Mouse (Mus musculus) kidney, postnatal 0 days (tissue): Measurements from ENCODE around the gene 1700025G04Rik. TPM values are rescaled to one million over a fixed set of nuclear protein-coding genes. Genes with fewer than 3 reads are reported as not detected.

Experiments
- ATAC-seq: fragments of 200-750 bp; cut with Nextera tagmentation; replicated peaks from 2 replicates; pipeline ENCODE4 v1.8.0; 2017; ENCODE audit warnings: low read depth, moderate number of reproducible peaks, moderate TSS enrichment, moderate library complexity; ENCODE audit not compliant: low FRiP score
- DNase-seq: peaks from one replicate; pipeline ENCODE4 v3.0.0-alpha.2; 2016; ENCODE audit warnings: low spot score
- H3K27ac ChIP-seq: fragments of 300-500 bp; sonication (generic); 2 replicates; pipeline ENCODE4 v1.5.1; 2014; ENCODE audit warnings: mild to moderate bottlenecking
- H3K27me3 ChIP-seq: fragments of 300-500 bp; sonication (generic); 2 replicates; pipeline ENCODE4 v1.6.1; 2014; ENCODE audit warnings: low read length, mixed read lengths; ENCODE audit not compliant: insufficient read depth
- H3K36me3 ChIP-seq: fragments of 300-500 bp; sonication (generic); 2 replicates; pipeline ENCODE4 v1.6.1; 2014; ENCODE audit warnings: low read length, mixed read lengths; ENCODE audit not compliant: insufficient read depth
- H3K4me1 ChIP-seq: fragments of 300-500 bp; sonication (generic); replicated peaks from 2 replicates; pipeline ENCODE4 v1.6.1; 2014; ENCODE audit warnings: antibody characterized with exemption, low read length, mixed read lengths; ENCODE audit not compliant: insufficient read depth
- H3K4me2 ChIP-seq: fragments of 300-500 bp; sonication (generic); 2 replicates; pipeline ENCODE4 v1.6.1; 2014; ENCODE audit warnings: mild to moderate bottlenecking, low read length, moderate library complexity, mixed read lengths
- H3K4me3 ChIP-seq: fragments of 300-500 bp; sonication (generic); replicated peaks from 2 replicates; pipeline ENCODE4 v1.5.1; 2014; ENCODE audit warnings: low read depth, low read length
- H3K9ac ChIP-seq: fragments of 300-500 bp; sonication (generic); 2 replicates; pipeline ENCODE4 v1.6.1; 2014; ENCODE audit warnings: low read depth, low read length
- H3K9me3 ChIP-seq: fragments of 300-500 bp; sonication (generic); replicated peaks from 2 replicates; pipeline ENCODE4 v1.6.1; 2016; ENCODE audit warnings: low read length, inconsistent platforms, mixed read lengths
- CTCF ChIP-seq: IDR thresholded peaks from 2 replicates; pipeline ENCODE4 v1.5.1; 2016; ENCODE audit warnings: antibody characterized with exemption, low read depth, mild to moderate bottlenecking, moderate library complexity
- WGBS: fragments of 180-500 bp; shearing (Covaris S2); extraction: QIAGEN DNeasy Blood & Tissue Kit; methylation state at CpG from one replicate; pipeline ENCODE4 v1.1.7; 2014; 5-methylcytosine and 5-hydroxymethylcytosine counted together
- polyA plus RNA-seq: library from polyadenylated mRNA; unstranded; fragments of >200 nt; fragmentation: Nextera tagmentation; extraction: Ambion mirVana; gene quantifications from 2 replicates; pipeline ENCODE4 v1.2.1, GENCODE M21; 2015

1700025G04Rik gene
- polyA plus RNA-seq, 1 experiment from 2014 or later, result 15.5 TPM

- WGBS, result 60% methylated on average over 11 of the region's 11 CpGs
These were observed 103.7 kb downstream of the 1700025G04Rik start for GRCm38 (mm10) chr1:151986024-151986778.

GRCm38 (mm10) chr1:151985056-151985455, 104.9 kb downstream of the 1700025G04Rik start:
- WGBS, result 89% methylated on average over 1 of the region's 1 CpGs
- no peak for TF ChIP-seq CTCF
- DNase-seq, result no peak
- Histone ChIP-seq H3K9ac (no peak overlapping the region), H3K36me3 (no peaks in the 10 kb centered on the region), H3K9me3 (no peaks in the 10 kb centered on the region), H3K4me1 (no peaks in the 10 kb centered on the region), H3K27ac (no peak overlapping the region), H3K4me2 (no peak overlapping the region), H3K27me3 (no peaks in the 10 kb centered on the region), H3K4me3 (no peak overlapping the region)
- ATAC-seq, result no peak

More at GRCm38 (mm10) chr1:151986024-151986778, 103.7 kb downstream of the 1700025G04Rik start:
- DNase-seq (no peak), ATAC-seq (no peak)
- no peak overlapping the region for H3K27ac ChIP-seq
- no peaks in the 10 kb centered on the region for H3K4me1 ChIP-seq
- no peaks in the 10 kb centered on the region for H3K27me3 ChIP-seq
- H3K4me3 ChIP-seq, result no peak overlapping the region
- no peak for TF ChIP-seq CTCF
- no peak overlapping the region for H3K9ac ChIP-seq
- H3K36me3 ChIP-seq, result no peaks in the 10 kb centered on the region
- H3K4me2 ChIP-seq, result no peak overlapping the region
- H3K9me3 ChIP-seq, result no peaks in the 10 kb centered on the region

DNA sequence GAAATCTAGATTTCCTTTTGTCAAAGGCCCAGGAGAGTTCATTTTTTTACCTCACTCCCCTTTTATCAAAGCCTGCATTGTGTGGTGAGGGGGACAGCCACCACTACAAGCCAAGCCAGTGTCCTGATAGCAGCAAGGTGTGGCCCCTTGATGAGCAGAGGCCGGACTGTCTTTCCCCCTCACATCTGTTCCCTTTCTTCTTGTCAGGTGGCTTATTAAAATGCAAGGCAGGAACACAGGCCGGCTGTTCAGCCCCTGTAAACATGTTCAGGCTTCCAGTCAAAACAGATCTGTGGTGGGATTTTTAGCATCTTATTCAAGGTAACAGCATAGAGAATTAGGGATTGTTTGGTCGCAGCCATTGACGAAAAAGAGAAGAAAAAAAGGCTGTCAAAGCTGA, 105.9 kb downstream of the 1700025G04Rik start:
- no peak overlapping the region for H3K4me2 ChIP-seq
- H3K27me3 ChIP-seq, result no peaks in the 10 kb centered on the region
- ATAC-seq (no peak), DNase-seq (no peak)
- H3K9ac ChIP-seq, result no peak overlapping the region
- no peaks in the 10 kb centered on the region for H3K36me3 ChIP-seq
- no peaks in the 10 kb centered on the region for H3K4me1 ChIP-seq
- no peak overlapping the region for H3K27ac ChIP-seq
- H3K9me3 ChIP-seq, result no peaks in the 10 kb centered on the region
- H3K4me3 ChIP-seq, result no peak overlapping the region
- WGBS, result 57% methylated on average over 4 of the region's 4 CpGs
- no peak for TF ChIP-seq CTCF

DNA sequence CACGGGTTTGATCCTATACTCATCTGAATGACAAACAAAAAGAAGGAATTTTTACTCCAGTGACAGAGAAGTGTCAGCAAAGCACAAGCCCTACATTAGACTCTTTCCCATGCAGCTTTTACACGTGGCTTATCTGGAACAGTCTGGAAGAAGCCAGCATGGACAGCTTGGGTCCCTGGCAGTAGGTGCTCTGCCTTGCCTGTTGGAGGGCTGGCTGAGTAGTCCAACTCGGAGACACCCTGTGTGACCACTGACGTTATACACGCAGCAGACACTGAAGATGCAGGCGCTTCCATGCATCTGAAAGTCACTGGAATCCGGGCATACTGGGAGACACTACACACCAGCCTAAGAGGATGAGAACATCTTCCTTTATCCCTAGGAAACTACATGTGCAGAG, 109.4 kb downstream of the 1700025G04Rik start:
- no peak overlapping the region for H3K4me2 ChIP-seq
- H3K27ac ChIP-seq, result 0 out of 2 replicates have a peak overlapping the region, but pooled peaks have one; percentile 20
- H3K4me1 ChIP-seq, result no peaks in the 10 kb centered on the region
- ATAC-seq (no peak), DNase-seq (no peak)
- H3K27me3 ChIP-seq, result no peaks in the 10 kb centered on the region
- H3K4me3 ChIP-seq, result no peak overlapping the region
- 76% methylated on average over 7 of the region's 7 CpGs for WGBS
- TF ChIP-seq CTCF, result no peak
- H3K36me3 ChIP-seq, result no peaks in the 10 kb centered on the region
- H3K9ac ChIP-seq, result no peak overlapping the region
- H3K9me3 ChIP-seq, result no peaks in the 10 kb centered on the region

DNA sequence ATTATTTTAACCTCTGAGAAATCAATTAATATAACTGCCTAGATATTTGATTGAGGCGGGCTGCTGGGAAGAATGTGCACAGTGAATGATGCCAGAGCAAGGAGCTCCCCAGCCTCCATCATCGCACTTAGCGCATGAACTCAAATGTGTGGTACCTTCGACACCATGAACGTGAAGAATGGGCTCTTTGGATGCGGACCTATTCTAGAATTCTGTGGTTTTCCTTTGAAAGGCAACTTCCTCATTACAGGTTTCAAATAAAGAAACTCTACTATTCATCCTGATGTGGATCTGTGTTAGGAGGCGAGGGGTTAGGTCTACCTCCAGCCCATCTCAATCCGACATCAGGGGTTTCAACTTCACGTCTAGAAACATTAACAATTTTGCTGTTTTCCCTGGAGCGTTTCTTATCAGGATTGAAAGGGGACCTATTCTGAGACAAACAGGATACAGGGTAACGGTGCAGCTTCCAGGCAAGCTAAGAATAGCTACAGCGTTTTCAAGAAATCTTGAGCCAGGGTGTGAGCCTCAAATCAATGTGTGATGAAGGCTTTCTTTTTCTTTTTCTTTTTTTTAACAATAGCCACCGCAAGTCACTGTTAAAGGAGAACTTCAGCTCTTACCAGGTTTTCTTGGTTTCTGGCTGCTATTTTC, 110.0 kb downstream of the 1700025G04Rik start:
- H3K9ac ChIP-seq, result no peak overlapping the region
- ATAC-seq (no peak), DNase-seq (no peak)
- H3K27ac ChIP-seq, result 0 out of 2 replicates have a peak overlapping the region, but pooled peaks have one; percentile 20
- no peaks in the 10 kb centered on the region for H3K36me3 ChIP-seq
- no peaks in the 10 kb centered on the region for H3K4me1 ChIP-seq
- no peaks in the 10 kb centered on the region for H3K27me3 ChIP-seq
- no peak overlapping the region for H3K4me3 ChIP-seq
- 73% methylated on average over 13 of the region's 13 CpGs for WGBS
- no peaks in the 10 kb centered on the region for H3K9me3 ChIP-seq
- H3K4me2 ChIP-seq, result no peak overlapping the region
- TF ChIP-seq CTCF, result no peak

DNA sequence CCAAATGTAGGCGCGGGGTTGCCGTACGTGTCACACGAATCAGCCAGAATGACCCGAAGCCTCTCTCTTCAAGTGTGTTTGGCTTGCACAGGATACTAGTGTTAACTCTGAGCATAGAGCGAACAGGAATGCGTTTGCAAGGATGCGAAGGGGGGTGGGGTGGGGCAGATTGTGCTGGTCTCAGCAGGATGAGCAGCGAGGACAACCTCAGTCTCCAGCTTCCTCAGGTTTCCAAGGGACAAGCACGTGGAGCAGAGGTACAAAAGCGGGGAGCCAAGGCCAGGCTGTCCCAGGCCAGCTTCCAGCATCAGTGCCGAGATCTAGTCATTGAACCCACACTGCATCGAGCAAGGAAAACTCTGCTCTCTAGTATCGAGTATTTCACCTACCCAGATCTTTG, 111.2 kb downstream of the 1700025G04Rik start:
- Histone ChIP-seq H3K4me3 (no peak overlapping the region), H3K27me3 (no peaks in the 10 kb centered on the region), H3K9me3 (no peaks in the 10 kb centered on the region), H3K9ac (no peak overlapping the region), H3K36me3 (no peaks in the 10 kb centered on the region), H3K4me1 (no peaks in the 10 kb centered on the region), H3K27ac (no peak overlapping the region), H3K4me2 (no peak overlapping the region)
- ATAC-seq (no peak), DNase-seq (no peak)
- no peak for TF ChIP-seq CTCF
- 91% methylated on average over 15 of the region's 15 CpGs for WGBS
